Mouse (Mus musculus) stomach, postnatal 0 days (tissue): ENCODE data around the gene Atxn1. TPM values are rescaled to one million over a fixed set of nuclear protein-coding genes. Genes with fewer than 3 reads are reported as not detected.

Source experiments
- ATAC-seq: fragments of 200-750 bp; cut with Nextera tagmentation; 2 replicates; pipeline ENCODE4 v1.8.0; 2017; ENCODE audit not compliant: low FRiP score, low TSS enrichment
- DNase-seq: peaks from one replicate; pipeline ENCODE4 v3.0.0-alpha.2; 2016; ENCODE audit warnings: low spot score
- H3K27ac ChIP-seq: fragments of 300-500 bp; sonication (generic); replicated peaks from 2 replicates; pipeline ENCODE4 v1.5.1; 2014; ENCODE audit warnings: mild to moderate bottlenecking, control low read depth
- H3K27me3 ChIP-seq: fragments of 300-500 bp; sonication (generic); 2 replicates; pipeline ENCODE4 v1.6.1; 2014; ENCODE audit warnings: low read length; ENCODE audit not compliant: control insufficient read depth, insufficient read depth
- H3K36me3 ChIP-seq: fragments of 300-500 bp; sonication (generic); 2 replicates; pipeline ENCODE4 v1.6.1; 2014; ENCODE audit warnings: low read length, mixed read lengths; ENCODE audit not compliant: control insufficient read depth, insufficient read depth
- H3K4me1 ChIP-seq: fragments of 300-500 bp; sonication (generic); replicated peaks from 2 replicates; pipeline ENCODE4 v1.6.1; 2014; ENCODE audit warnings: antibody characterized with exemption; ENCODE audit not compliant: control insufficient read depth, insufficient read depth
- H3K4me2 ChIP-seq: fragments of 300-500 bp; sonication (generic); replicated peaks from 2 replicates; pipeline ENCODE4 v1.6.1; 2014; ENCODE audit warnings: low read depth, mild to moderate bottlenecking, control low read depth, moderate library complexity
- H3K4me3 ChIP-seq: fragments of 300-500 bp; sonication (generic); 2 replicates; pipeline ENCODE4 v1.5.1; 2014; ENCODE audit warnings: low read depth, low read length, control low read depth
- H3K9ac ChIP-seq: fragments of 300-500 bp; sonication (generic); 2 replicates; pipeline ENCODE4 v1.6.1; 2014; ENCODE audit warnings: mild to moderate bottlenecking, low read length, control low read depth, mixed read lengths
- H3K9me3 ChIP-seq: fragments of 300-500 bp; sonication (generic); 2 replicates; pipeline ENCODE4 v1.6.1; 2016; ENCODE audit warnings: low read length; ENCODE audit not compliant: control insufficient read depth
- CTCF ChIP-seq: IDR thresholded peaks from 2 replicates; pipeline ENCODE4 v1.5.1; 2016; ENCODE audit warnings: antibody characterized with exemption, low read depth, mild to moderate bottlenecking, moderate library complexity
- EP300 ChIP-seq: optimal IDR thresholded peaks from 2 replicates; pipeline ENCODE3; 2016; ENCODE audit warnings: antibody characterized with exemption
- WGBS: fragments of 180-500 bp; shearing (Covaris S2); extraction: QIAGEN DNeasy Blood & Tissue Kit; methylation state at CpG from one replicate; pipeline ENCODE4 v1.1.7; 2014; 5-methylcytosine and 5-hydroxymethylcytosine counted together
- polyA plus RNA-seq: library from polyadenylated mRNA; unstranded; fragments of >200 nt; fragmentation: Nextera tagmentation; extraction: Ambion mirVana; gene quantifications from 2 replicates; pipeline ENCODE4 v1.2.1, GENCODE M21; 2015

Gene Atxn1
- polyA plus RNA-seq, 1 experiment from 2014 or later = 7.0 TPM

DNA sequence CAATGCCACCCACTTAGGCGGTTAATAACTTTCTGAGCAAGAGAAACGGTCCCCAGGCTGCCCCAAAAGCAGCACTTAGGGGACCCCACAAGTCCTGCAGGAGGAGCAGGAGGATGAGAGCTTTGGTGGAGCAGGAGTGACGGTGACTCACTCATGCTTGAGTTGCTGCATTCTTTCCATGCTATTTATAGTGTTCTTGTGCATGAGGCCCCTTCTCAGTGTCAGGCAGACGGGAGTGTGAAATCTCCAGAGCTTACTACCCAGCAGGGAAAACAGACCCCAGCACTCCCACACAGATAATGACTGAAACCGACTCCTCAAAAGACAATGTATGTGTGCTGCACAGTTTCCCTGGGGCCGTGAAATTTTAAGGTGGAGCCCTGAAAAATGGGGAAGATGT, 434.1 kb downstream of the Atxn1 start:
- TF ChIP-seq CTCF (no peak), EP300 (no peak)
- Histone ChIP-seq H3K9me3 (no peaks in the 10 kb centered on the region), H3K4me2 (no peak overlapping the region), H3K27me3 (no peaks in the 10 kb centered on the region), H3K4me3 (no peak overlapping the region), H3K4me1 (peaks cover 3% of the 10 kb centered on the region; the same call in 1 of the 2 replicates), H3K36me3 (no peaks in the 10 kb centered on the region), H3K27ac (peak overlapping the region; percentile 71), H3K9ac (no peak overlapping the region)
- no peak for DNase-seq
- 18% methylated on average over 6 of the region's 6 CpGs for WGBS
- no peak; the same call in 1 of the 2 replicates for ATAC-seq

GRCm38 (mm10) chr13:45528787-45529186, 436.0 kb downstream of the Atxn1 start:
- Histone ChIP-seq H3K4me2 (no peak overlapping the region), H3K36me3 (no peaks in the 10 kb centered on the region), H3K27ac (no peak overlapping the region), H3K9ac (no peak overlapping the region), H3K4me3 (no peak overlapping the region), H3K9me3 (no peaks in the 10 kb centered on the region), H3K27me3 (no peaks in the 10 kb centered on the region), H3K4me1 (peaks cover 3% of the 10 kb centered on the region; the same call in 1 of the 2 replicates)
- no peak for ATAC-seq
- DNase-seq = no peak
- whole genome bisulfite sequencing = 67% methylated on average over 4 of the region's 4 CpGs
- TF ChIP-seq EP300 (no peak), CTCF (no peak)

DNA sequence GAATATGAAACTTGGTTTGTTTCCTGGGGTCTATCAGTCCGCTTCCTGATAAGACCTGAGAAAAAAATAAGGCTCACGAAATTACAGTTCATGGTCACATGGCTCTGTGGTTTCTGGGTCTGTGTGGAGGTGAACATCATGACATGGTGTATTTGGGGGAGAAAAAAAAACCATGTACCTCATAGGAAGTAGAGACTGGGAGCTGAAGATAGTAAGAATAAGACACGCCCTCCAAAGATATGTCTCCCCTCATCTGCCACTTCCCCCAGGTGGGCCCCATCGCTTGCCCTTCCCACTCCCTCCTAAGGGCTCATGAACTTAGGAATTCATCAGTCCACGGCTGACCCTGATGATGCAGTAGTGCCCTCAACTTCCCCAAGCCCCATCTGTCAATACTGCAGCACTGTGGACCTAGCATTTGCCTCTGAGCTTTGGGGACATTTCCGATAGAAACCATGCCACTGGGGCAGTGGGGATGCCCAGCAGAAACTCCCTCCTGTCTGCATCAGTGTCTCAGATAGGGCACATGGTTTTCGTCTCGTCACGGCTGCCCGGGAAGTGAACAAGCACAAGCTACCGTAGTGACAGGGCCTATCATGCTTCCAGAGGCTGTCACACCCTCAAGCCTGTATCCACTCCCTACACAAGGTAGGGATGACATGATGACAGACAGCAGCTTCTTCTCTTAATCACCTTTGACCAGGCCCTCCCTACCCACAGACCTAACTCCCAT, 437.4 kb downstream of the Atxn1 start:
- no peak for TF ChIP-seq CTCF
- no peak for TF ChIP-seq EP300
- no peaks in the 10 kb centered on the region for H3K36me3 ChIP-seq
- DNase-seq (no peak), ATAC-seq (no peak)
- no peak overlapping the region for H3K4me2 ChIP-seq
- no peak overlapping the region for H3K27ac ChIP-seq
- H3K27me3 ChIP-seq = no peaks in the 10 kb centered on the region
- no peaks in the 10 kb centered on the region for H3K9me3 ChIP-seq
- peaks cover 3% of the 10 kb centered on the region; the same call in 1 of the 2 replicates for H3K4me1 ChIP-seq
- no peak overlapping the region for H3K9ac ChIP-seq
- no peak overlapping the region for H3K4me3 ChIP-seq
- WGBS = 86% methylated on average over 11 of the region's 11 CpGs

GRCm38 (mm10) chr13:45526230-45526629, 438.6 kb downstream of the Atxn1 start:
- Histone ChIP-seq H3K4me3 (no peak overlapping the region), H3K9me3 (no peaks in the 10 kb centered on the region), H3K4me1 (peaks cover 3% of the 10 kb centered on the region; the same call in 1 of the 2 replicates), H3K36me3 (no peaks in the 10 kb centered on the region), H3K27ac (no peak overlapping the region), H3K9ac (no peak overlapping the region), H3K4me2 (no peak overlapping the region), H3K27me3 (no peaks in the 10 kb centered on the region)
- ATAC-seq (peak; percentile 41; the same call in 1 of the 2 replicates), DNase-seq (no peak)
- no peak for TF ChIP-seq CTCF
- no peak for TF ChIP-seq EP300
- 67% methylated on average over 7 of the region's 7 CpGs for WGBS

- Histone ChIP-seq H3K36me3 (no peaks in the 10 kb centered on the region), H3K27me3 (no peaks in the 10 kb centered on the region), H3K9me3 (no peaks in the 10 kb centered on the region), H3K9ac (no peak overlapping the region), H3K27ac (no peak overlapping the region), H3K4me3 (no peak overlapping the region), H3K4me2 (no peak overlapping the region), H3K4me1 (no peaks in the 10 kb centered on the region)
- no peak for ATAC-seq
- TF ChIP-seq CTCF (no peak), EP300 (no peak)
- WGBS = 87% methylated on average over 6 of the region's 6 CpGs
- DNase-seq = no peak
These were observed 439.9 kb downstream of the Atxn1 start for GRCm38 (mm10) chr13:45524791-45525435.

- no peaks in the 10 kb centered on the region for H3K36me3 ChIP-seq
- no peaks in the 10 kb centered on the region for H3K9me3 ChIP-seq
These were observed 440.5 kb downstream of the Atxn1 start for GRCm38 (mm10) chr13:45524305-45524704.

More at GRCm38 (mm10) chr13:45524305-45524704, 440.5 kb downstream of the Atxn1 start:
- H3K27ac ChIP-seq = no peak overlapping the region
- TF ChIP-seq CTCF (no peak), EP300 (no peak)
- 52% methylated on average over 3 of the region's 3 CpGs for WGBS
- H3K4me3 ChIP-seq = no peak overlapping the region
- H3K27me3 ChIP-seq = no peaks in the 10 kb centered on the region
- no peak for ATAC-seq
- DNase-seq = no peak
- H3K4me1 ChIP-seq = no peaks in the 10 kb centered on the region
- H3K9ac ChIP-seq = no peak overlapping the region
- no peak overlapping the region for H3K4me2 ChIP-seq
